Mouse (Mus musculus) frontal cortex, postnatal 36 days (tissue): ENCODE data around the gene Cxcr6.
A peak's percentile ranks its signal among the peaks of the same experiment; 100 is the strongest.

Source experiments
- DNase-seq, 2 experiments: peaks; one replicate each; pipeline ENCODE4 v3.0.0; 2022; ENCODE audit warnings: low spot score in 2 of 2

The Cxcr6 gene

DNA sequence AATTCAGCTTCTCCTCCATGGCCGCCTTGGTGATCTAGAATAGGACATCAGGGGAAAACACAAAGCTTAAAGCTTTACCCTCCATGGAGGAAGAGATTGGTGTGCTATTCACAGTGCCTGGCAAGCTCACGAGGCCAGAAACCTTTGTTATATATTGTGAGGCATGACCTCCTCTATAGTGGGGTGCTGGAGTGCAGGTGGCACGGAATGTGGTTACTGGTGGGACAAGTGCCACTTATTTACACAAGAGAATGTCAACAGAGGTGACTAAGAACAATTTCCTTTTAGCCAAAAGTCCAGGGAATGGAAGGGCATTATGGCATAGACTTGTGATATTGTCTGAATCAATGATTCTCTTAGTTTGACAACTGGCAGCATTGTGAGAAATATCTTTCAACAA is 20.4 kb downstream of the Cxcr6 start:
- DNase-seq: no peak

- no peak for DNase-seq
Observed at GRCm38 (mm10) chr9:123828916-123829315, 22.6 kb downstream of the Cxcr6 start.

DNA sequence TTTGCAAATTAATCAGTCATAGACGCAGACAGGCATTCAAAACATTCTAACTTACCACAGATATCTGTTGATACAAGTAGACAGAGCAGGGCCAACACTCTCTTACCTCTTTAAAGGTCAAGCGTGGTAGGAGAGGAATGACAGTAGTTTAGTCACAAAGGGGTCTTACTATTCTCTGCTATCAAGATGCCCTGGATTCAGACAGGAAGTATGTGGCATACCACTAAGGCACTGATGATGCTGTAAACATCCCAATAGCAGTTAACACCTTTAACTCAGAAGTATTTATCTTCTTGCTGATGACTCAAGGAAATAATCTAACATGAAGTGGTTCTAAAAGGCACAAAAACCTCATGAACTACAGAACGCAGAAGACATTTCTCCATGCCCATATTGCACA is 29.6 kb downstream of the Cxcr6 start:
- DNase-seq: no peak

- DNase-seq: no peak
Observed at GRCm38 (mm10) chr9:123840243-123840642, 34.0 kb downstream of the Cxcr6 start.

DNA sequence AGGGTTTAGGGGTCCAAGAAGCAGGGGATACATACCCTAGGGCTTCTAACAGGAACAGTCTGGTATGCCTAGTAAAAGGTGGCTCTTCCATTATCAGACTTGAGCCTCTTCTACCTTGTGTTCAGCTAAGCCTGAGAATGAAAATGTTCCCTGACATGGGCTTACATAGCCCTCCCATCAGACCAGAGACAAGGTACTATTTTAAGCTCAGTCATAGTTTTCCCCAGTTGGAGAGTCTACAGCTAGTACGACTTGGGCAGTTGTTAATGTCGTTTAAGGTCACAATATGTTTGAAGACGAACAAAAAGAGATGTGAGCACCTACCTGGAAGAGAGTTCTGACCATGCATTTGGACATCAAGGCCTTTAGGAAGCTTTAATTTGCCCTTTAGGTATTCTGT is 38.2 kb downstream of the Cxcr6 start:
- DNase-seq: no peak

GRCm38 (mm10) chr9:123845120-123845519 is 38.8 kb downstream of the Cxcr6 start:
- no peak for DNase-seq

GRCm38 (mm10) chr9:123846490-123846889 is 40.2 kb downstream of the Cxcr6 start:
- DNase-seq: no peak

DNA sequence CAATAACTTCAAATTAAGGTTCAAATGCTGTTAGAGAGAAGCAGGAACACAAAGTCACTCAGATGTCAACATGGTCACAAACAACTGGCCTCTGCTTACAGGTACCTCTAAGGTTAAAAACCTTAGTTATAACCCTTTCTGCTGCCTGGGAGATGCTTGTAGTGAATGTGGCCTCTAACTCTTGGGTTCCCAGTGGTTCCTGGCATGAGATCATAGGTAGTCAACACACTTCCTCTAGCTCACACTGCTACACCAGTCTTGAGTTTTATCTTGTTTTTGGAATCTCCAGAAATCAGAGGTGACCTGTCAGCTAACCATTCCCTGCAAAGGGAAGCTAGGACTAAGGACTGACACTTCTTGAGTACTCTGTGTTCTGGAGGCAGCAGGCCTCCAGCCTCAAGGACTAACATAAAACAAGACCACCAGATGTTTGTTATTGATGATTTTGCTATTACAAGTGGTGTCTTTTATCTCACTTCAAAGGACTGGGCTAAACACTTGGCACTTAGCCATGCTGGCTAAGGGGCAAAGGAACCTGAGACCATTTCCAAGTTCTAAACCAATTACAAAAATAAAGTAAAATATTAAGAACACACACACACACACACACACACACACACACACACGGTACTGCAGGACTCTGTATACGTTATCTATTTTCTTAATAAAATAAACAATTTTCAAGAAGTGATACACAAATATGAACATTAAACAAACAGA is 43.9 kb downstream of the Cxcr6 start:
- no peak for DNase-seq

DNA sequence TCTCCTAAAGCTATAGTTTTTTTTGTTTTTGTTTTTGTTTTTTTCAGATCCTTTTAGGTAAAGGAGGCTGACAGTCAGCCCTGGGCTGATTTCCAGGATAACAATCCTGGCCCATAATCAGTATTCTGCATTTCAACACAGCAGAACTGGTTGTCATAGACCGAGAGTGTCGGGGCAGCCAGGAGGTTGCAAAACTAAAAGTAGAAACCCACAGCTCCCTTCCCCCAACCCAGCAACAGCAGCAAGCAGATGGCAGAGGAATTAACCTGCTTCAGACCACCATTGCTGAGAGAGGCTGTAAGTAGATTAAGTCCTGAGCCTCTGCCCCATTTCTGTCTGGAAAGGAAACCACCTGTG is 44.4 kb downstream of the Cxcr6 start:
- DNase-seq: no peak

DNA sequence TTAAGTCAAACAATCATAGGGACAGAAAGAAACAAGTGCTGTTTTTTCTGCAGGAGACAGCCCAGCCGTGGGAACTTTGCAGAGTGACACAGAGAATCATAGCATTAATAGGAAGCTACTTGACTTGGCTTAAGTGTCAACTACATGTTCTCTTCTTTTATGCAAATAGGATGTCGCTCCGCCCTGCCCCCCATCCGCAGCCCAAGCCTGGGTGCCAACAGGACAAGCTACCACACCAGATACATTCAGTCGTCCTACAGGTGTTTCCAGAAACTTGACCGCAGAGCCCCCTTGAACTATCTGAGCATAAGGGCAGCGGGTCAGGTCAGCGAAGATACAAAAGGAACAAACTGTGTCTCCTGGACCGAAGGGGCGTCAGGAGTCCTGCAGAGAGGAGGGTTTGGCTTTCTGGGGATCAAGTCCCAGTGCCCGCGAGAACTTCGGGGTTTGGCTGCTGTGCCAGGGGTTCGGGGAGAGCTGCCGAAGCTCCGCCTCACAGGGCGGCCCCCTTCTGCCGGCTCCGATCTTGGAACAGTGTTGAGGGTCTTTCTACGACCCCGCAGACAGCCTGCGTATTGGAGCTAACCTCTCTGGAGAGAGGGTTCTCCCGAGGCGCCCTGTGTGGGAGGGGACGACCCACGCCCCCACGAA is 44.9 kb downstream of the Cxcr6 start:
- peak in 1 of 2 experiments; percentile 8 for DNase-seq

DNA sequence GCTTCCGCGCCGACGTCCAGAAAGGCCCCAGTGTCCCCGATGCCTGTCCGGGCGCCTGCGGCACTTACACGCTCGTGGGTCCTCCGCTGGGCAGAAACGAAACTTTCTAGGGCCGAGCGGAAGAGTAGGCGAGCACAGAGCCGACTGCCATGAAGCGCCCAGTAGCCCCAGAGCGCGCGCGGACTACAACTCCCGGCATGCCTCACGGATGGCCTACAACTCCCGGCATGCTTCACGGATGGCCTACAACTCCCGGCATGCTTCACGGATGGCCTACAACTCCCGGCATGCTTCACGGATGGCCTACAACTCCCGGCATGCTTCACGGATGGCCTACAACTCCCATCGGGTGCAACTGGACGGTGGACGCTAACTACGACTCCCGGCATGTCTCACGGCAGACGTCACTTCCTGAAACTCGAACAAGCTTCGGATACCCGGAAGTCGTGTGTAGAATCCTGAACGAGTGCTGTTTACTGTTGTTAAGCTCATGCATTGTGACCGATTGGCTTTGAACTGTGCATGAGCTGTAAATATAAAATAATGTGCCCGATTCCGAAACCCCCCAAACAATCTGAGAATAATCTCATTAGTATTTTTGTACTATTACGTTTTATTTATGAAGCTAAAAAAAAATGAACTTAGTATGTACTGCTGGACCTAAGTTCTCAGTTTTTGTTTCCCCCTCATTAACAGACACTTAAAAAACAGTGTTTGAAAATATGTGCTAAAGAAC is 45.6 kb downstream of the Cxcr6 start, which contains the start of gene Fyco1:
Gene Fyco1, minus strand, starts transcription at position 187 of the 736 bp plus-strand sequence.
- DNase-seq: peak; percentile 95 to 98

DNA sequence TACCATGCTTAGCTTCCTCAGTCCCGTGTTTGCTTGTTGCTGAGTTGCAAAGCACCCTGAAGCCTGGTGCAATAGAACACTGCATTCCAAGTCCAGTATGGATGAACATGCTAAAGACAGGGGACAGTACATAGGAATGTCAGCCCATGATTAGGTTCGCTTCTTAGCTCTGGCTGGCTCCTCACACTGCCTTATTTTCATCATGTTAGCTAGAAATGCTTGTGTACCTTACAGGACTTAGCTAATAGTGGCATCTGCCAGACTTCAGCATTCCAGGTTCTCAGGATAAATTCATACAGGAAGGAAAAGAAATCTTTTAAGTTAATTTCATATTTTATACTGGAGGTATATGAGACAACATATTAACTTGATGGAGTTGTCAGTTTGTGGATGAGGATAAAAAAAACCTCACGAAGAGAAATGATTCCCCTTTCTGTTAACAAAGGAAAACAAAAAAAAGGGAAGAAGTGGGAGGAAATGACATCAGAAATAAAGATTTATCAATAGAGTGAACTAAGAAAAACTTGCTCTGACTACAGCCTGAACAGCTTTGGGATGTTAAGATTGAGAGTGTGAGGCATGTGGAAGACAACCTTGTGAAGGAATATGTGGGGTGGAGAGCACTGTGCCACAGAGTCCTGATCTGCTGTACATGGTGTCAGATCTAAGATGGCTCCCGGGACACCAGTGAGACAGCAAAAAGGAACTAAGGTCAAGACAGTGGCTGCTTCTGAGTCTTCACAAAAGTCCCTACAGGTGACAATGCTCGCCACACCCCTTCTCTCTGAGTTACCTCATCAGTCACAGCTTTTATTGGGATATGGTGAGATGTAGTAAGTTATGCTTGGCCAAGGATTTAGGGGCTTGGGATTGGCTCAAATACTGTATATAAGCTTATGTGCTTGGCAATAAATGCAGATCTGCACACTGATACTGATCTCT is 46.4 kb downstream of the Cxcr6 start:
- DNase-seq: no peak

- DNase-seq: no peak
Observed at GRCm38 (mm10) chr9:123856836-123857235, 50.6 kb downstream of the Cxcr6 start.
